Mouse (Mus musculus): ENCODE results near the gene Cpne4. TPM values are rescaled to one million over a fixed set of nuclear protein-coding genes. Genes with fewer than 3 reads are reported as not detected.

Cpne4 gene
- polyA plus RNA-seq, 1 experiment = 5.0 TPM

- H3K27me3 ChIP-seq (ENCODE audit: control insufficient read depth, insufficient read depth, low read length) = no peaks in the 10 kb centered on the region
- H3K27ac ChIP-seq (ENCODE audit: control insufficient read depth, insufficient read depth, low read depth, low read length) = no peak overlapping the region
- TF ChIP-seq POLR2A (IDR thresholded peaks at IDR 0.05; ENCODE audit: control insufficient read depth, low read depth, low read length) (no peak), CTCF (IDR thresholded peaks at IDR 0.05; ENCODE audit: control insufficient read depth, insufficient read depth, insufficient replicate concordance, low read depth, low read length) (no peak)
- H3K4me1 ChIP-seq (ENCODE audit: control insufficient read depth, insufficient read depth, low read length) = no peaks in the 10 kb centered on the region
- H3K36me3 ChIP-seq (ENCODE audit: control insufficient read depth, insufficient read depth, low read length) = no peaks in the 10 kb centered on the region
- no peak overlapping the region for H3K4me3 ChIP-seq (ENCODE audit: control insufficient read depth, low read depth, low read length)
These were observed 307.3 kb downstream of the Cpne4 start for GRCm38 (mm10) chr9:104854245-104854921.

- H3K27ac ChIP-seq (ENCODE audit: control insufficient read depth, insufficient read depth, low read depth, low read length) = no peak overlapping the region
- TF ChIP-seq CTCF (IDR thresholded peaks at IDR 0.05; ENCODE audit: control insufficient read depth, insufficient read depth, insufficient replicate concordance, low read depth, low read length) (no peak), POLR2A (IDR thresholded peaks at IDR 0.05; ENCODE audit: control insufficient read depth, low read depth, low read length) (no peak)
- H3K27me3 ChIP-seq (ENCODE audit: control insufficient read depth, insufficient read depth, low read length) = no peaks in the 10 kb centered on the region
- H3K4me1 ChIP-seq (ENCODE audit: control insufficient read depth, insufficient read depth, low read length) = no peaks in the 10 kb centered on the region
- no peak overlapping the region for H3K4me3 ChIP-seq (ENCODE audit: control insufficient read depth, low read depth, low read length)
- H3K36me3 ChIP-seq (ENCODE audit: control insufficient read depth, insufficient read depth, low read length) = no peaks in the 10 kb centered on the region
These were observed 318.7 kb downstream of the Cpne4 start for GRCm38 (mm10) chr9:104865830-104866229.

GRCm38 (mm10) chr9:104872586-104872985 is 325.5 kb downstream of the Cpne4 start:
- Histone ChIP-seq H3K4me3 (ENCODE audit: control insufficient read depth, low read depth, low read length) (no peak overlapping the region), H3K27me3 (ENCODE audit: control insufficient read depth, insufficient read depth, low read length) (no peaks in the 10 kb centered on the region), H3K36me3 (ENCODE audit: control insufficient read depth, insufficient read depth, low read length) (no peaks in the 10 kb centered on the region), H3K4me1 (ENCODE audit: control insufficient read depth, insufficient read depth, low read length) (peaks cover 5% of the 10 kb centered on the region; the same call in 1 of the 2 replicates), H3K27ac (ENCODE audit: control insufficient read depth, insufficient read depth, low read depth, low read length) (no peak overlapping the region)
- no peak for TF ChIP-seq CTCF (IDR thresholded peaks at IDR 0.05; ENCODE audit: control insufficient read depth, insufficient read depth, insufficient replicate concordance, low read depth, low read length)
- TF ChIP-seq POLR2A (IDR thresholded peaks at IDR 0.05; ENCODE audit: control insufficient read depth, low read depth, low read length) = no peak

DNA sequence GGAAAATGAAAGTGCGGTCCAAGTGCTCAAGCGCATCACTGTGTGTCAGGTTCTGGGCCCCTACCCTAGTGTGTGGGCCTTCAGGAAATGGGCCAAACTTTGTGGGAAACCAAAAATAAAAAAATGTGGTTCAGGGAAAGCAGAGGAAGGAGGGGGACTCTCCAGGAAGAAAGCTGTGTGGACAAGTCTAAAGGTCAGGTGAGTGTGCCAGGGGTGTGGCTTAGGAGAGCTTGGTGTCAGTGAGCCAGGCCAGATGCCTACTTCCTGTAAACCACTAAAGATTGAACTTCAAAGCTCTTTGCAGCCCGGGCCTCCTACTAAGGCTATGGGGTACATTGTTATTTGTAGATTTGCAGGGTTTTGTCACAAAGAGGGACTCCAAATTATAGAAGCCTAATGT is 327.1 kb downstream of the Cpne4 start:
- no peaks in the 10 kb centered on the region for H3K27me3 ChIP-seq (ENCODE audit: control insufficient read depth, insufficient read depth, low read length)
- no peaks in the 10 kb centered on the region for H3K36me3 ChIP-seq (ENCODE audit: control insufficient read depth, insufficient read depth, low read length)
- no peak overlapping the region for H3K27ac ChIP-seq (ENCODE audit: control insufficient read depth, insufficient read depth, low read depth, low read length)
- peaks cover 5% of the 10 kb centered on the region; the same call in 1 of the 2 replicates for H3K4me1 ChIP-seq (ENCODE audit: control insufficient read depth, insufficient read depth, low read length)
- TF ChIP-seq CTCF (IDR thresholded peaks at IDR 0.05; ENCODE audit: control insufficient read depth, insufficient read depth, insufficient replicate concordance, low read depth, low read length) (no peak), POLR2A (IDR thresholded peaks at IDR 0.05; ENCODE audit: control insufficient read depth, low read depth, low read length) (no peak)
- no peak overlapping the region for H3K4me3 ChIP-seq (ENCODE audit: control insufficient read depth, low read depth, low read length)

- TF ChIP-seq CTCF (IDR thresholded peaks at IDR 0.05; ENCODE audit: control insufficient read depth, insufficient read depth, insufficient replicate concordance, low read depth, low read length) = no peak
- TF ChIP-seq POLR2A (IDR thresholded peaks at IDR 0.05; ENCODE audit: control insufficient read depth, low read depth, low read length) = no peak
- Histone ChIP-seq H3K4me3 (ENCODE audit: control insufficient read depth, low read depth, low read length) (no peak overlapping the region), H3K4me1 (ENCODE audit: control insufficient read depth, insufficient read depth, low read length) (peaks cover 5% of the 10 kb centered on the region; the same call in 1 of the 2 replicates), H3K27ac (ENCODE audit: control insufficient read depth, insufficient read depth, low read depth, low read length) (no peak overlapping the region), H3K36me3 (ENCODE audit: control insufficient read depth, insufficient read depth, low read length) (no peaks in the 10 kb centered on the region), H3K27me3 (ENCODE audit: control insufficient read depth, insufficient read depth, low read length) (no peaks in the 10 kb centered on the region)
These were observed 329.9 kb downstream of the Cpne4 start for GRCm38 (mm10) chr9:104877014-104877413.

GRCm38 (mm10) chr9:104878558-104878957 is 331.5 kb downstream of the Cpne4 start:
- Histone ChIP-seq H3K36me3 (ENCODE audit: control insufficient read depth, insufficient read depth, low read length) (no peaks in the 10 kb centered on the region), H3K4me3 (ENCODE audit: control insufficient read depth, low read depth, low read length) (no peak overlapping the region), H3K4me1 (ENCODE audit: control insufficient read depth, insufficient read depth, low read length) (peaks cover 5% of the 10 kb centered on the region; the same call in 1 of the 2 replicates), H3K27ac (ENCODE audit: control insufficient read depth, insufficient read depth, low read depth, low read length) (no peak overlapping the region), H3K27me3 (ENCODE audit: control insufficient read depth, insufficient read depth, low read length) (no peaks in the 10 kb centered on the region)
- TF ChIP-seq POLR2A (IDR thresholded peaks at IDR 0.05; ENCODE audit: control insufficient read depth, low read depth, low read length) = no peak
- TF ChIP-seq CTCF (IDR thresholded peaks at IDR 0.05; ENCODE audit: control insufficient read depth, insufficient read depth, insufficient replicate concordance, low read depth, low read length) = no peak

DNA sequence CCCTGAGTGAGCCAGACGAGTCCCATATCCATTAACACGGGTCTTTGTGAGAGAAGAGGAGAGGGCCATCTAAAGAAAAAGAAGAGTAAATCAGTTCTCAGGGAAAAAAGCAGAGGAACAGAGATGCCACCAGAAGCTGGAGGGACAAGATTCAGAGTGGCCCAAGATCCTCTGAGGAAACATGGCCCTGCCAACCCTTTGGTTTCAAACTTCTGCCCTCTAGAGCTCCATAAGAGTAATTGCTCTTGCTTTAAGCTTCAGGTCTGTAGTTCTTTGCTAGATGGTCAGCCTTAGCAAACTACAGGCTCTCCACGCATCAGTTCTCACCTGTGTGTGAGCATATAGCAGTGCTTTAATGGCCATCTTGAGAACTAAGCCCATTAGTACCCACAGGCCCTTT is 343.4 kb downstream of the Cpne4 start:
- no peak overlapping the region for H3K27ac ChIP-seq (ENCODE audit: control insufficient read depth, insufficient read depth, low read depth, low read length)
- TF ChIP-seq POLR2A (IDR thresholded peaks at IDR 0.05; ENCODE audit: control insufficient read depth, low read depth, low read length) (no peak), CTCF (IDR thresholded peaks at IDR 0.05; ENCODE audit: control insufficient read depth, insufficient read depth, insufficient replicate concordance, low read depth, low read length) (no peak)
- no peak overlapping the region for H3K4me3 ChIP-seq (ENCODE audit: control insufficient read depth, low read depth, low read length)
- no peaks in the 10 kb centered on the region for H3K27me3 ChIP-seq (ENCODE audit: control insufficient read depth, insufficient read depth, low read length)
- H3K36me3 ChIP-seq (ENCODE audit: control insufficient read depth, insufficient read depth, low read length) = no peaks in the 10 kb centered on the region
- H3K4me1 ChIP-seq (ENCODE audit: control insufficient read depth, insufficient read depth, low read length) = peaks cover 5% of the 10 kb centered on the region

Data from testis, adult 2 months (tissue).